Mouse (Mus musculus): ENCODE results near the gene Ctnnb1.

DNA sequence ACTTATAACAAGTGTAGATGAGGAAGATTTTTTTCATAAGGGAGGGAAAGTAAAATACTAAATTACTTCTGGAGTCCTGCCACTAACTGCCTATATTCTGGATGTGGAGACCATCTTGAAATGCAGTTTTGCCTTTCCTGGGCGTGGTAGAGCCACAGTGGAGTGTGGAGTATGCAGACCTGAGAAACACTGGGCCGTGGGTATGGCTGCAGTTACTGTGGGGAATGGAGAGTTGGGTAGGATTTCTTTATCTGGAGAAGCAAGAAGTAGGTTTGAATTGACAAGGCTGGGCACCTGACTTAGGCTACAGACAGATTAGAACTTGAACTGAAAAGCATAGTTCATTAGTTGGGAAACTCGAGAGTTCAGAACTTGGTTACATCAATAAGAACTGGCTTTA is 15.2 kb downstream of the Ctnnb1 start:
- TF ChIP-seq POLR2A (IDR thresholded peaks at IDR 0.05; ENCODE audit: borderline replicate concordance, control insufficient read depth, low read depth, low read length) (no peak), CTCF (IDR thresholded peaks at IDR 0.05; ENCODE audit: control insufficient read depth, insufficient read depth, low read length) (no peak)
